Mouse (Mus musculus) megakaryocyte, adult 5-6 weeks (primary cell): ENCODE results near the gene Uri1. TPM values are rescaled to one million over a fixed set of nuclear protein-coding genes. Genes with fewer than 3 reads are reported as not detected.

Experiments
- ATAC-seq: 2 replicates; pipeline ENCODE4 v1.8.0; 2016; ENCODE audit warnings: mild to moderate bottlenecking, inconsistent platforms; ENCODE audit not compliant: poor library complexity, severe bottlenecking
- total RNA-seq, 2 experiments: library from RNA; stranded (forward) in 1 of 2; stranded (reverse) in 1 of 2; fragments of 153-499, 151-499 nt in 1 of 2; fragments of 221-1000, 200-1000 nt in 1 of 2; gene quantifications; 2 replicates each; pipeline versions ENCODE4 v1.2.3 to v1.2.4; 2015 to 2017

The Uri1 gene
- total RNA-seq, 2 experiments from 2014 or later: 26.7 to 30.8 TPM

DNA sequence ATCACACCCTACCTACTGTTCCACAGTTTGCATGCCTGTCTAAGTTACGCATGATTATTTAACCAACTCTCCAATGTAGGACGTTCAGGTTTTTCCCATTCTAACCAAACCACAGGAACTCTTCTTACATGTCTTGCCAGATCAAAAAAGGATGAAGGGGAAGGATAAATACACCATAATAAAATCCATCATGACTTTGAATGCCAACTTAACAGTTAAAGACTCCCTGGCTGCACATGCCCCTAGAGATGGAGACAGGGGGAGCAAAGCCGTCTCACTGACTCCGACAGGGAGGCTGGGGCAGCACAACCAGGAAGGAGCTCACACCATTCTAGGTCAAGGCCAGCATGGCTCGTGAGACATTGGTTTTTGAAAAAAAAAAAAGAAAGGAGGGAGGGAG is 8.0 kb downstream of the Uri1 start:
- ATAC-seq: no peak

DNA sequence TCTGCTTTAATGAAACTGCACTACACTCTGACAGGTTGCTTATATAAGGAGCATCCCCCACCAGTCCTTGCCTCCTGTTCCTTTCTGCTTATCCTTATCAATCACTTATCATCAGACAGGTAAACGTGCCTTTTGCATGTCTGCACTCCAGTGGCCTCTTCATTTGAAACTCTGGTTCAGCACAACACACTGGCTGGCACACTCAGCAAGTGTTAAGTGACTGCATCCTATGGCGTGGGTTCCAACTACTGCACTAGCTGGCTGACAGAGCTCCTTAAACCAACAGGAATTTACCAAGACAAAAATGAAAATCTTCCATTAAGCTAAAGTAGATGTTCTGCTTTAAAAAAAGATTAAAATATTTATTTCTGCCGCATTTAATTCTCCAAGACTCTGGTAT is 9.4 kb downstream of the Uri1 start:
- ATAC-seq: no peak

DNA sequence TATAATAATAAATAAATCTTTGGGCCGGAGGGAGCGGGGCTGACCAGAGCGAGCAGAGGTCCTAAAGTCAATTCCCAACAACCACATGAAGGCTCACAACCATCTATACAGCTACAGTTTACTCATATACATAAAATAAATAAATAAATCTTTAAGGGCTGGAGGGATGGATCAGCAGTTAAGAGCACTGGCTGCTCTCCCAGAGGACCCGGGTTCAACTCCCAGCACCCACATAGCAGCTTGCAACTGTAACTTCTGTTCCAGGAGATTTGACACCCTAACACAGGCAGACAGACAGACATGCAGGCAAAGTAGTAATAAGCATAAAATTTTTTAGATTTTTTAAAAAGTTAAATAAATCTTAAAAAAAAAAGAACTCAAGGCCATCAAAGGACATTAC is 10.5 kb downstream of the Uri1 start:
- ATAC-seq: no peak

DNA sequence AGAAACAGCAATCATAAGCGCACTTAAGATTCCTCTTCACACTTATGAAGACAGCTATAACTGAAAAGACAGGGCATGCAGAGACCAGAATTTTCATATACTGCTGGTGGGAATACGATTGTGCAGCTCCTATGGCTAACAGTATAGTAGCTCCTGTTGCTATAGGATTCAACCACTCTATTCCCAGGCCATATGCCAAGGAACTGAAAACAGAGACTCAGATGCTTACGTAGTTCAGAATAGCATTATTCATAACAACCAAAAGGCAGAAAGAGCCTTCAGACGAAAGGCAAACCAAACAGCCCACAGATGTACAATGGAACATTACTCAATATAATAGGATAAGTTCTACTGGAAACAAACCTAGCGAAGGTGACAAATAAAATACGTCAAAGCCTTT is 15.0 kb downstream of the Uri1 start:
- ATAC-seq: no peak

DNA sequence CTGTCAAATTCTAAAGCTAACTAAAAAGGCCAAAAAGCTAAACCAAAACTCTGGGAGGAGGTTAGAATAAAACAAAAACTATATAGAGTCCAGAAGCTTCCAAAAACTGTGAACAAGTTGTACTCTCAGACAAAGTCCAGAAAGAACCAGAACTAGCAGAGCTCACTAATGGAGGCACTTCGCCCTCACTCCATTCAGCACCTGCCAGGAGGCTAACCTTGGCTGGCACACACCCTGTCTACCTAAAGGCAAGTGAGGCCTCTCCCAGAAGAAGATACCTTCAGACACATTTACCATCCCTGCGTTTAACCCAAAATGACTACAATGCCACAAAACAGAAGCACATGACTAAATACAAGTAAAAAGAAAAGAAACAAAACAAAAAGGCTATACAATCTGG is 20.9 kb downstream of the Uri1 start:
- ATAC-seq: no peak

- 0 out of 2 replicates have a peak, but pooled peaks have one; percentile 43 for ATAC-seq
Observed at GRCm38 (mm10) chr7:37999691-38000090, 23.7 kb downstream of the Uri1 start.

- ATAC-seq: no peak
Observed at GRCm38 (mm10) chr7:37992861-37993260, 30.5 kb downstream of the Uri1 start.

DNA sequence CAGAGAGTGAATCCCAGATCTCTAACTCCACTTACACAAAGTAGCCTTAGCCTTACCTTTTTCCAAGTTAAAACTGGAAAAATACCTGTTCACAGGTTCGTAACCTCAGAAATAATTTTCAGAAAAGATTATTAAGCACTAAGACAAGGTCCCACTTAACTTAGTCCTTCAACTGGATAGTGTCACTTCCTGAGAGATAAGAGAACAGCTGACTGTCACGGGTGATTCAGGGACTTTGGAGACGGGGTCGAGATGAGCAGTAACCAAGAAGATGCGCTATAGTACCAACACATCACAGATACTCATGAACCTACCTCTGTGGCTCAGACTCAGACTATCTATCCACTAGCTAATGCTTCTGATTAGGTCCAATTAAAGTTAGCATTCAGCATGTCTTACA is 38.5 kb downstream of the Uri1 start:
- ATAC-seq: no peak

DNA sequence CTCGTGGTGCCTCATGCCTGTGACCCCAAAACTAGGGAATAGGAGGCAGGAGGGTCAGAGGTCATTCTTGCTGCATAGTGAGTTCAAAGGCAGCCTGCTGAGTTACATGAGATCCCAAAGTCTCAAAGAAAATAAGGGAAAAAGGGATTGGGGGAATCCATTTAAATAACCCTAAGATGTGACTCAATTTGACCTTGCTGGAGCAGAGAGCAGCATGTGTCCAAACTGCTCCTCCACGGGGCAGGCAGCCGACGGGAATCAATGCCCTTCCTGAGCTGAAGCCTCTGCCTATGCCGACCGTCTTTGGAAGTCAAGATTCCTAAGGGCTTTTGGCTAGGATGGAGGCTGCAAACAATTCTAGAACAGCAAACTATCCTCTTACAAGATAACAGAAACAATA is 39.9 kb downstream of the Uri1 start:
- no peak for ATAC-seq

GRCm38 (mm10) chr7:37979729-37980128 is 43.6 kb downstream of the Uri1 start:
- no peak for ATAC-seq

DNA sequence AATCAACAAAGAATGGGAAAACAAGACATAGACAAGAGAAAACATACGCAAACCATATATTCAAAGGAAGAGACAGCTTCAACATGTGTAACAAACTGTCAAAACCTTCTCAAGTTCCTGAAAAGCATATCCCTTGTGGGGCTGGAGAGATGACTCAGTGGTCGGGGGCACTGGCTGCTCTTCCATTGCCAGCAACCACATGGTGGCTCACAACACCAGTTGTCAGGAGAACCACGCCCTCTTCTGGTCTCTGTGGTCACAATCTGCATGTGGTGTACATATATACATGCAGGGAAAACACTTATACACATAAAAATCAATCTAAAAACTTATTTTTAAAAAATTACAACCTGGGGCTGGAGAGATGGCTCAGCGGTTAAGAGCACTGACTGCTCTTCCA is 44.9 kb downstream of the Uri1 start:
- ATAC-seq: no peak

DNA sequence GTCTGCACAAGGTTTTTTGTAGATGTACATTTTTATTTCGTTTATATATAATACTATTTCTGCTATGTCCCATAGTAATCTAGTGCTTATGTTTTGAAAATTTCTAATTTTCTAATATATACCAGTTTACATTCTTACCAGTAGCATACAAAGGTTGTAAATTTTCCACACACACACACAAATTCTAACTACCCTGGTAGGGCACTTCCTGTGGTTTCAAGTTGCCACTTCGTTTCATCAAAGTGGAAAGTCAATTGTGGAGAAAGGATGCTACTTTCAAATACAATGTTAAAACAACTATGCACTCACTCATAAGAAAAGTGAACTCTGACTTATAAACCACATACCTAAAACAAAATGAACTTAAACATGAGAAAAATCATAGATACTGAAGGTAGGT is 45.7 kb downstream of the Uri1 start:
- no peak for ATAC-seq

GRCm38 (mm10) chr7:37972999-37973555 is 50.3 kb downstream of the Uri1 start:
- no peak for ATAC-seq

DNA sequence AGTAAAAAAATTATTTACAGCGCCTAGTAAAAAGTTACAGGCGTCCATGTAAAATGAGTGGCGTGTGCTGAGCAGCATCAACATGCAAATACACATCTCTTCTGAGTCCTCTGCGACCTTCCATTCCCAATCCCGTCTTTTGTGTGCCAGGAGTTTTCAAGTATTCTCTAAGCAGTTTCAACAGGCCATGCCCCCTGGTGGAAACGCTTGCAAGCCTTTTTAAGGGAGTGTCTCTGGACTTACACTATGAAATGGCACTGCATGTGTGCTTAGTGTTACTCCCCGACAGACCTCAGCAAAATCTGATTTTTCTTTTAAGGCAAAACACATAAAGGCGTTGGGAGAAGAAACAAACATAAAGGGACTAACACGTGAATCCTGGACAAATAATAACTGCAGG is 50.8 kb downstream of the Uri1 start:
- ATAC-seq: no peak

DNA sequence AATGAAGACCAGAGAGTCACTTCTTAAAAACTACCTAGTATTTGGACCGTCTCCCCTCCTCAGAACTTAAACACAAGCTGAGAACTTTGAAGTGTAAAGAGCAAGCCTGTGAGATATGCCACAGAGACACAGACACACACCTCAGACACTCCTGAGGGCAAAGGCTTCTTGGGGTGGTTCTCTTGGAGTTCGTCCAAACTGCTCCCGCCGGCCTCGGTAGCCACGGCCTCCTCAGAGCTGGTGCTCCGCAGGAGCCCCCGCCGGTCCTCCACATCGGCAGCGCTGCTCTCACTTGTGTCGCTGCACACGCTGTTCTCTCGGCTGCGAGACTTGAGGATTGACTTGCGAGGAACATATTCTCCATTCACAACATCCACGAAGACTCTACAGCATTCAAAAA is 61.0 kb downstream of the Uri1 start:
- ATAC-seq: no peak

GRCm38 (mm10) chr7:37961247-37961646 is 62.1 kb downstream of the Uri1 start:
- no peak for ATAC-seq

GRCm38 (mm10) chr7:37951841-37952240 is 71.5 kb downstream of the Uri1 start:
- no peak for ATAC-seq

DNA sequence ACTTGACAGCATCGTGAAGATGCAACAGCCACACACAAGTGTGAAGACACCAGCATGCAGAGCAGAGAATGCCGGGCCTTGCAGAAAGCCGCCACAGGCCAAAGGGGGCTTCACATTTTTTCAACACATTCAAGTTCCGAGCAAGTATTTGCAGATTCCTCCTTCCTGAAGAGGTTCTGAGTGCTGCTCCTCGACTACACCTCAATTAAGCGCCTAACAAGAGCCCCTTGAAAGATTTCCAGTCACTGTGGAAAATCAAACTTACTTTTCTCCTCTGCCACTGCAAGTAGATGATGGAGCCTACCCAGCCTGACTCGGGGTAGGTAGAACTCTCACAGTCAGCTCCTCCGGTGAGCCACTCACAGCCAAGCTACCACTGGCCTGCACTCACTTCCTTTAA is 86.9 kb downstream of the Uri1 start:
- ATAC-seq: no peak

DNA sequence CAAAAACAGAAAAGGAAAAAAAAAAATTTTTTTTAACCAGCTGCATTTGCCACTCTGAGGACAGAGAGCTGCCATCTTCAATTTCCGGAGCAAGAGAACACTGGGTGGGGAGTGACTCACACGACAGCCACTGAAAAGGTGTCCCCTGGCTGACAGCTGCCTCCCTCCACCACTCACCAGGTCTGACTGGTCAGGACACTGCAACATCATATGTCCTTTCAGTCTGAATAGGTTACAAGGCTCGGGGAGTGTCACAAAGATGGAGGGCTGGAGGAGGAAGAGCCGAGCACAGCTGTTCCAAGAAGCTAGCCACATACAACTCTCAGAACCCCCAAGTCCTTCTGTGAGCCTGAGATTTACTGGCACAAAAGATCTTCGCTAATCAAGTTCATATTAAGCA is 87.6 kb downstream of the Uri1 start:
- ATAC-seq: no peak

- ATAC-seq: no peak
Observed at GRCm38 (mm10) chr7:37934770-37935182, 88.6 kb downstream of the Uri1 start.

- ATAC-seq: no peak
Observed at GRCm38 (mm10) chr7:37933754-37934308, 89.5 kb downstream of the Uri1 start.

- ATAC-seq: no peak
Observed at GRCm38 (mm10) chr7:37931631-37932030, 91.7 kb downstream of the Uri1 start.

- no peak for ATAC-seq
Observed at GRCm38 (mm10) chr7:37929738-37930137, 93.6 kb downstream of the Uri1 start.
